Mouse (Mus musculus) lung, postnatal 36 days (tissue): ENCODE results near the gene B3gntl1.

Experiments
- DNase-seq: peaks from one replicate; pipeline ENCODE4 v3.0.0; 2022; ENCODE audit warnings: mixed read lengths

B3gntl1 gene

GRCm38 (mm10) chr11:121645394-121645793, 27.6 kb downstream of the B3gntl1 start:
- no peak for DNase-seq

GRCm38 (mm10) chr11:121641501-121642145, 31.3 kb downstream of the B3gntl1 start:
- DNase-seq: no peak

GRCm38 (mm10) chr11:121636646-121637045, 36.3 kb downstream of the B3gntl1 start:
- no peak for DNase-seq

GRCm38 (mm10) chr11:121631410-121631809, 41.5 kb downstream of the B3gntl1 start:
- DNase-seq: no peak

GRCm38 (mm10) chr11:121630406-121630805, 42.5 kb downstream of the B3gntl1 start:
- no peak for DNase-seq

GRCm38 (mm10) chr11:121629529-121629928, 43.4 kb downstream of the B3gntl1 start:
- no peak for DNase-seq

- DNase-seq: no peak
Measured at GRCm38 (mm10) chr11:121627521-121627920, 45.4 kb downstream of the B3gntl1 start.

- DNase-seq: no peak
Measured at GRCm38 (mm10) chr11:121625007-121625406, 47.9 kb downstream of the B3gntl1 start.

GRCm38 (mm10) chr11:121617371-121617770, 55.6 kb downstream of the B3gntl1 start:
- DNase-seq: no peak

GRCm38 (mm10) chr11:121616501-121616900, 56.5 kb downstream of the B3gntl1 start:
- DNase-seq: no peak

GRCm38 (mm10) chr11:121615961-121616485, 56.9 kb downstream of the B3gntl1 start:
- DNase-seq: no peak

- DNase-seq: no peak
Measured at GRCm38 (mm10) chr11:121610976-121611375, 62.0 kb downstream of the B3gntl1 start.

GRCm38 (mm10) chr11:121605604-121606003, 67.3 kb downstream of the B3gntl1 start:
- no peak for DNase-seq

GRCm38 (mm10) chr11:121601422-121601821, 71.5 kb downstream of the B3gntl1 start:
- no peak for DNase-seq

- no peak for DNase-seq
Measured at GRCm38 (mm10) chr11:121597254-121597653, 75.7 kb downstream of the B3gntl1 start.

GRCm38 (mm10) chr11:121581856-121582255, 91.1 kb downstream of the B3gntl1 start:
- DNase-seq: no peak
